Mouse (Mus musculus) splenic B cell, adult 2 months (primary cell): ENCODE measurements around the gene Inf2.

Experiments
- DNase-seq: peaks from one replicate; pipeline ENCODE4 v3.0.0-alpha.2; 2011; ENCODE audit warnings: low read depth, low spot score
- H3K27me3 ChIP-seq: 2 replicates; pipeline ENCODE4 v1.6.1; 2012; ENCODE audit warnings: mild to moderate bottlenecking, low read length, moderate library complexity, mixed read lengths; ENCODE audit not compliant: control insufficient read depth, poor library complexity, insufficient read depth, severe bottlenecking
- H3K36me3 ChIP-seq: 2 replicates; pipeline ENCODE4 v1.6.1; 2012; ENCODE audit warnings: mild to moderate bottlenecking, low read length, moderate library complexity, mixed read lengths; ENCODE audit not compliant: control insufficient read depth, poor library complexity, insufficient read depth, severe bottlenecking

The Inf2 gene

GRCm38 (mm10) chr12:112557219-112557618 lies 31.4 kb upstream of the Inf2 start:
- H3K27me3 ChIP-seq, result no peaks in the 10 kb centered on the region
- no peak for DNase-seq
- H3K36me3 ChIP-seq, result no peaks in the 10 kb centered on the region

GRCm38 (mm10) chr12:112559231-112559630 lies 29.4 kb upstream of the Inf2 start:
- DNase-seq, result no peak
- H3K27me3 ChIP-seq, result no peaks in the 10 kb centered on the region
- no peaks in the 10 kb centered on the region for H3K36me3 ChIP-seq

- H3K27me3 ChIP-seq, result no peaks in the 10 kb centered on the region
- DNase-seq, result no peak
- no peaks in the 10 kb centered on the region for H3K36me3 ChIP-seq
Observed at GRCm38 (mm10) chr12:112559671-112560070, 28.9 kb upstream of the Inf2 start.

DNA sequence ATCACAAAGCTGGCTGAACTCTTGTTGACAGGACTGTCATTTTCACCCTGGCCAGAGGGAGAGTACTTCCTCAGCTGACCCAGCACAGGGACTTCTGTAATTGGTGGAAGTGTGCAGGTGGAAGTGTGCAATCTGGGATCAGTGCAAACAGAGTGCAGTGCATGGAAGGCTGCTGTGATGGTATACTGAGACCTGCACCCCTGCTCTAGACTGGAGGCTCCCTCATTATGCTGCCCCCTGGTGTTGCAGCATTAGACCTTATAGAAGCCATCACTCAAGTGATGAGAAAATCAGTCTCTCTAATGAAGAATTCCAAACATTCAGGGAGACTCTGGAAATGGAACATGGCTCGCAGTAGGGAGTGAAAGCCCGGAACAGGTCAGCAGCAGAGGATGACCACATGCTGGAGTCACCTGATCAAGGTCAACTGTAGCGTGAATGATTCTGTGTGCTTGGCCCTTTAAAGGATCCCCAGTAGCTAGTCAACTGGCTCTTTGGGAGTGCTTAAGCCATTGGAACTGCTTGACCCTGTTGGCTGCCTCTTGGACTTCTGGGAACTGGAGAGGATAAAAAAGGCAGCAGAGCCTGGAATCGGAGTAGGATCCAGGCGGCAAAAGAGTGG lies 28.3 kb upstream of the Inf2 start:
- Histone ChIP-seq H3K36me3 (no peaks in the 10 kb centered on the region), H3K27me3 (no peaks in the 10 kb centered on the region)
- DNase-seq, result peak; percentile 39

DNA sequence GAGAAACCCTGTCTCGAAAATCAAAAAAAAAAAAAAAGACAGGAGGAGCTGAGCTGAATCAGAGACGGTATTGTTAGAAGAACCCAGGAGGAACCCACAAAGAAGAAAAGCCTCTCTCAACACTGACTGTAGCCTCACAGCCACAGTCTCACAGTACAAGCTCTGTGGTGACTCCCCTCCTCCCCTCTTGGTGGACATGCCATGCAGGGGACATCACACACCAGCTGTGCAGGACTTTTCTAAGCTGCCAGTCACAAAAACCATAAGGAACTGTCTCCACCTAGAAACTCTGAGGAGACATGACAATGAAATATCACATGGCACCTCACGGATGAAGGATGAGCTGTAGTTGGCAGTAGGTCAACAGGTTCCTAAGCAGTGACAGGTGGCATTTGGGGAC lies 27.4 kb upstream of the Inf2 start:
- DNase-seq, result no peak
- no peaks in the 10 kb centered on the region for H3K27me3 ChIP-seq
- H3K36me3 ChIP-seq, result no peaks in the 10 kb centered on the region

DNA sequence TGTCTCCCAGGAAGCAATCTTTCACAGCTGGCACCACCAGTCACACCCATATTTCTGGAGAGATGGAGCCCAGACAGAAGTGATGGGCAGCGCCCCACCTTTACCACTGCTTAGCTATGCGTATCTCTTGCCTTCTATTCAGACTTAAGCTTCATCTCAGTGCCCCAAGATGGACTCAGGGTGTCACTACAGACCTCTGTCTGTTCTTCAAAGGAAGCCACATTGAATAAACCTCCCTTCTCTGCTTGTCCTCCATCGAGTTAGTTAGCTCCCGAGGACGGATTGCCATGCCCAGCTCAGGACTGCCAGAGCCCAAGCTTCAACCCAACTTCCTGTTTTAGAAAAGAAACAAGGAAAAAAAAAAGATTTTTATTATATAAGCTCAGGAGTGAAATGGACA lies 26.1 kb upstream of the Inf2 start:
- H3K36me3 ChIP-seq, result no peaks in the 10 kb centered on the region
- H3K27me3 ChIP-seq, result no peaks in the 10 kb centered on the region
- DNase-seq, result peak; percentile 35

GRCm38 (mm10) chr12:112563011-112563410 lies 25.6 kb upstream of the Inf2 start:
- Histone ChIP-seq H3K27me3 (no peaks in the 10 kb centered on the region), H3K36me3 (no peaks in the 10 kb centered on the region)
- DNase-seq, result peak; percentile 67

GRCm38 (mm10) chr12:112570160-112570559 lies 18.4 kb upstream of the Inf2 start:
- no peak for DNase-seq

DNA sequence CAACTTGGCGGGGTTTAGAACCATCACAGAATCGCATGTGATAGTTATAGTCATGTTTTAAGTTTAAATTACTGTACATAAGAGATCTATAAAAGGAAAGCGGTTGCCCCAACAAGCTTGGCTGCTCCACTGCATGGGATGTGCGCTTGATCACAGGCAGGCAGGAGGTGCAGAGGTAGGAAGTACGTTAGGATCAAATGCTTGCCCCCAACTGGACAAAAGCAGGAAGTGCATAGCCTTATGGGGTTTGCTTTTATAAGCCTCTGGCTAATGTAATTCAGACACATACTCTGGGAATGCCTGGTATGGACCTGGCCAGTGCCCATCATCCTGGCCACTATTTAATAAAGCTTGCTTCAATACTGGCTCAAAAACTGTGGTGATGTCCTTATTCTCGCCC lies 17.5 kb upstream of the Inf2 start:
- Histone ChIP-seq H3K36me3 (no peaks in the 10 kb centered on the region; the same call in 1 of the 2 replicates), H3K27me3 (no peaks in the 10 kb centered on the region)
- no peak for DNase-seq

More at GRCm38 (mm10) chr12:112570160-112570559, 18.4 kb upstream of the Inf2 start:
- H3K36me3 ChIP-seq, result no peaks in the 10 kb centered on the region; the same call in 1 of the 2 replicates
- H3K27me3 ChIP-seq, result no peaks in the 10 kb centered on the region

- Histone ChIP-seq H3K27me3 (no peaks in the 10 kb centered on the region), H3K36me3 (no peaks in the 10 kb centered on the region)
- no peak for DNase-seq
Observed at GRCm38 (mm10) chr12:112575274-112575986, 13.2 kb upstream of the Inf2 start.

- Histone ChIP-seq H3K27me3 (no peaks in the 10 kb centered on the region), H3K36me3 (no peaks in the 10 kb centered on the region)
- no peak for DNase-seq
Observed at GRCm38 (mm10) chr12:112576341-112576740, 12.2 kb upstream of the Inf2 start.

GRCm38 (mm10) chr12:112576749-112577148 lies 11.8 kb upstream of the Inf2 start:
- no peak for DNase-seq

GRCm38 (mm10) chr12:112578296-112579090 lies 10.1 kb upstream of the Inf2 start:
- DNase-seq, result no peak
- Histone ChIP-seq H3K27me3 (no peaks in the 10 kb centered on the region), H3K36me3 (no peaks in the 10 kb centered on the region)

More at GRCm38 (mm10) chr12:112576749-112577148, 11.8 kb upstream of the Inf2 start:
- no peaks in the 10 kb centered on the region for H3K27me3 ChIP-seq
- H3K36me3 ChIP-seq, result no peaks in the 10 kb centered on the region

GRCm38 (mm10) chr12:112579430-112579829 lies 9.2 kb upstream of the Inf2 start:
- no peak for DNase-seq
- H3K36me3 ChIP-seq, result no peaks in the 10 kb centered on the region
- H3K27me3 ChIP-seq, result no peaks in the 10 kb centered on the region

GRCm38 (mm10) chr12:112579926-112580325 lies 8.7 kb upstream of the Inf2 start:
- no peaks in the 10 kb centered on the region for H3K27me3 ChIP-seq
- no peak for DNase-seq
- no peaks in the 10 kb centered on the region for H3K36me3 ChIP-seq
